Comparison of ENCODE assay signal across 28 mouse cellular contexts in the genomic region with DNA sequence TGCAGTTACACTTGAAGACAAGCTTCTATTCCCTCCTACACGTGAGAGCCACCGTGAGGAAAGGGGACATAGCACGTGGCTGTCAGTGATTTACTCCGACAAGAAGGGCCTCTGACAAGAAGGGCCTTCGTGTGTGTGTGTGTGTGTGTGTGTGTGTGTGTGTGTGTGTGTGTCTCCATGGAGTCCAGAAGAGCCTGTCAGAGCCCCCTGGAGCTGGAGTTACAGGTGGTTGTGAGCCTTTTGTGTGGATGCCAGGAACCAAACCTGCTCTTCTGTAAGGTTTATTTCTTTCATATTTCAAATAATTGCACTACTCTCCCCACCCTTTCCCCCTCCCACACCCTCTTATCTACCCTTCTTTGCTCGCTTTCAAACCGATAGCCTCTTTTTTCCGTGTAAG. TPM values are rescaled to one million over a fixed set of nuclear protein-coding genes. Genes with fewer than 3 reads are reported as not detected.
A peak's percentile ranks its signal among the peaks of the same experiment; 100 is the strongest.
DNase-seq lines count a peak whose midpoint lies in the region; ATAC-seq lines count a peak whose summit lies in the region.
"Had no signal": no experiment of that assay in that cellular context is flagged by ENCODE, and none has a peak within 500 bp of the region (broad histone marks: within the 10 kb centered on the region; RNA-seq: fewer than 3 reads in every experiment).

No protein-coding gene starts in this region.

- H3K4me1 ChIP-seq in heart, embryonic 11.5 days (ENCODE audit: control insufficient read depth, insufficient read depth, low read length): no peaks in the 10 kb centered on the region
- H3K4me1 ChIP-seq in lung, embryonic 15.5 days: 0 out of 2 replicates have a peak, but pooled peaks cover 5% of the 10 kb centered on the region
- H3K4me1 ChIP-seq in midbrain, embryonic 11.5 days (ENCODE audit: control insufficient read depth, insufficient read depth, low read length): no peaks in the 10 kb centered on the region
- H3K4me1 ChIP-seq in midbrain, embryonic 15.5 days: no peaks in the 10 kb centered on the region
- H3K4me1 ChIP-seq in limb, embryonic 10.5 days: no peaks in the 10 kb centered on the region
- H3K4me1 ChIP-seq: embryonic facial prominence, embryonic 12.5 days; embryonic facial prominence, embryonic 15.5 days; hindbrain, embryonic 12.5 days; hindbrain, embryonic 15.5 days had no signal

- H3K27me3 ChIP-seq in heart, embryonic 11.5 days (ENCODE audit: control insufficient read depth, insufficient read depth, low read length): no peaks in the 10 kb centered on the region
- no peaks in the 10 kb centered on the region for H3K27me3 ChIP-seq in lung, embryonic 15.5 days
- H3K27me3 ChIP-seq in midbrain, embryonic 11.5 days (ENCODE audit: control insufficient read depth, insufficient read depth, low read length): no peaks in the 10 kb centered on the region
- no peaks in the 10 kb centered on the region for H3K27me3 ChIP-seq in midbrain, embryonic 15.5 days (replicated peaks)
- H3K27me3 ChIP-seq in limb, embryonic 10.5 days (ENCODE audit: low read depth, poor library complexity, severe bottlenecking): no peaks in the 10 kb centered on the region
- H3K27me3 ChIP-seq: CH12.LX; embryonic facial prominence, embryonic 12.5 days; embryonic facial prominence, embryonic 15.5 days; heart, embryonic 13.5 days; hindbrain, embryonic 12.5 days; hindbrain, embryonic 15.5 days; Patski had no signal

- H3K9me3 ChIP-seq in heart, embryonic 11.5 days (replicated peaks; ENCODE audit: control insufficient read depth, low read length): no peaks in the 10 kb centered on the region
- H3K9me3 ChIP-seq in lung, embryonic 15.5 days: no peaks in the 10 kb centered on the region
- H3K9me3 ChIP-seq in midbrain, embryonic 11.5 days (ENCODE audit: control insufficient read depth, low read length): no peaks in the 10 kb centered on the region
- H3K9me3 ChIP-seq in midbrain, embryonic 15.5 days: no peaks in the 10 kb centered on the region
- no peaks in the 10 kb centered on the region for H3K9me3 ChIP-seq in limb, embryonic 10.5 days (replicated peaks)
- H3K9me3 ChIP-seq: embryonic facial prominence, embryonic 12.5 days; embryonic facial prominence, embryonic 15.5 days; heart, embryonic 13.5 days; hindbrain, embryonic 12.5 days; hindbrain, embryonic 15.5 days had no signal

- no peak overlapping the region for H3K4me2 ChIP-seq in heart, embryonic 11.5 days
- no peak overlapping the region for H3K4me2 ChIP-seq in lung, embryonic 15.5 days
- H3K4me2 ChIP-seq in midbrain, embryonic 11.5 days: no peak overlapping the region
- H3K4me2 ChIP-seq in midbrain, embryonic 15.5 days: no peak overlapping the region
- H3K4me2 ChIP-seq: embryonic facial prominence, embryonic 12.5 days; embryonic facial prominence, embryonic 15.5 days; heart, embryonic 13.5 days; hindbrain, embryonic 12.5 days; hindbrain, embryonic 15.5 days had no signal

- H3K9ac ChIP-seq in heart, embryonic 11.5 days (ENCODE audit: low read depth, low read length): no peak overlapping the region
- no peak overlapping the region for H3K9ac ChIP-seq in lung, embryonic 15.5 days
- H3K9ac ChIP-seq in midbrain, embryonic 11.5 days (ENCODE audit: low read length): no peak overlapping the region
- H3K9ac ChIP-seq in midbrain, embryonic 15.5 days: no peak overlapping the region
- H3K9ac ChIP-seq: embryonic facial prominence, embryonic 12.5 days; embryonic facial prominence, embryonic 15.5 days; forebrain, postnatal 0 days; heart, embryonic 13.5 days; hindbrain, embryonic 12.5 days; hindbrain, embryonic 15.5 days had no signal

- H3K27ac ChIP-seq in heart, embryonic 11.5 days (ENCODE audit: low read depth, low read length): 0 out of 2 replicates have a peak overlapping the region, but pooled peaks have one; percentile 1
- peak overlapping the region; percentile 54 for H3K27ac ChIP-seq in lung, embryonic 15.5 days
- H3K27ac ChIP-seq in midbrain, embryonic 11.5 days (ENCODE audit: low read depth, low read length): no peak overlapping the region
- H3K27ac ChIP-seq in midbrain, embryonic 15.5 days: no peak overlapping the region
- H3K27ac ChIP-seq in limb, embryonic 10.5 days: no peak overlapping the region
- H3K27ac ChIP-seq: embryonic facial prominence, embryonic 12.5 days; embryonic facial prominence, embryonic 15.5 days; gastrocnemius, adult 2 months; heart, embryonic 13.5 days; hindbrain, embryonic 12.5 days; hindbrain, embryonic 15.5 days had no signal

- H3K36me3 ChIP-seq in heart, embryonic 11.5 days (ENCODE audit: control insufficient read depth, insufficient read depth, low read length): peaks cover 20% of the 10 kb centered on the region
- peaks cover 29% of the 10 kb centered on the region for H3K36me3 ChIP-seq in lung, embryonic 15.5 days
- H3K36me3 ChIP-seq in midbrain, embryonic 11.5 days (ENCODE audit: control insufficient read depth, insufficient read depth, low read length): peaks cover 10% of the 10 kb centered on the region
- peaks cover 4% of the 10 kb centered on the region; the same call in 1 of the 2 replicates for H3K36me3 ChIP-seq in midbrain, embryonic 15.5 days (replicated peaks)
- H3K36me3 ChIP-seq in limb, embryonic 10.5 days: peaks cover 87% of the 10 kb centered on the region
- H3K36me3 ChIP-seq: G1E had no signal

- DNase-seq in heart, adult 9 months (ENCODE audit: low spot score in 2 of 2): no peak
- no peak for DNase-seq in lung, adult 18-20 months
- peak; percentile 45 for DNase-seq in midbrain, embryonic 11.5 days (ENCODE audit: low spot score, missing footprints)
- peak; percentile 21 for DNase-seq in limb, embryonic 10.5 days (ENCODE audit: low spot score)
- DNase-seq: adrenal gland, postnatal 10 days; adrenal gland, postnatal 36 days; B cell, adult 2 months; cerebellum, adult 18-20 months; cerebellum, adult 9-10 months; cerebellum, postnatal 14 days; forebrain, postnatal 0 days; gastrocnemius, adult 2 months; gastrocnemius, postnatal 14 days; heart, adult 18-20 months; heart, postnatal 14 days had no signal

- H3K4me3 ChIP-seq in heart, embryonic 11.5 days (ENCODE audit: low read depth, low read length): no peak overlapping the region
- H3K4me3 ChIP-seq in lung, embryonic 15.5 days: no peak overlapping the region
- H3K4me3 ChIP-seq in midbrain, embryonic 11.5 days (ENCODE audit: low read depth, low read length): no peak overlapping the region
- no peak overlapping the region for H3K4me3 ChIP-seq in midbrain, embryonic 15.5 days
- H3K4me3 ChIP-seq in limb, embryonic 10.5 days: no peak overlapping the region
- H3K4me3 ChIP-seq: embryonic facial prominence, embryonic 12.5 days; embryonic facial prominence, embryonic 15.5 days; gastrocnemius, adult 2 months; heart, embryonic 13.5 days; hindbrain, embryonic 12.5 days; hindbrain, embryonic 15.5 days had no signal

- ATAC-seq in heart, embryonic 11.5 days (replicated peaks; ENCODE audit: insufficient number of reproducible peaks, low FRiP score, low TSS enrichment): no peak
- ATAC-seq in lung, embryonic 15.5 days (ENCODE audit: borderline replicate concordance, extremely low read depth, low FRiP score, low TSS enrichment): no peak
- no peak for ATAC-seq in midbrain, embryonic 11.5 days (ENCODE audit: low FRiP score)
- no peak for ATAC-seq in midbrain, embryonic 15.5 days (replicated peaks)
- ATAC-seq: forebrain, embryonic 14.5 days; forebrain, postnatal 0 days; Patski had no signal

- WGBS in heart, embryonic 11.5 days (ENCODE audit: insufficient replicate concordance): 56% methylated on average over 8 of the region's 8 CpGs
- WGBS in lung, embryonic 15.5 days: 53% methylated on average over 8 of the region's 8 CpGs
- WGBS in midbrain, embryonic 11.5 days: 90% methylated on average over 8 of the region's 8 CpGs
- WGBS in midbrain, embryonic 15.5 days: 92% methylated on average over 8 of the region's 8 CpGs
- 89% methylated on average over 8 of the region's 8 CpGs for WGBS in limb, embryonic 10.5 days

RNA-seq across cellular contexts. Expression of a gene that starts 25.6 kb away (rescaled TPM):
- polyA plus RNA-seq in heart, embryonic 11.5 days (2014; fragmentation: Nextera tagmentation; extraction: Ambion mirVana): 43.5 and 45.2 TPM in 2 replicates
- polyA plus RNA-seq in lung, embryonic 15.5 days (2015; fragmentation: Nextera tagmentation; extraction: Ambion mirVana): 37.8 and 38.9 TPM in 2 replicates
- polyA plus RNA-seq in midbrain, embryonic 11.5 days (2014; fragmentation: Nextera tagmentation; extraction: Ambion mirVana): 58.8 and 65.6 TPM in 2 replicates
- 33.0 and 35.4 TPM in 2 replicates for polyA plus RNA-seq in midbrain, embryonic 15.5 days (2015; fragmentation: Nextera tagmentation; extraction: Ambion mirVana)
- polyA plus RNA-seq in limb, embryonic 10.5 days (2016; fragmentation: Nextera tagmentation; extraction: Ambion mirVana): 60.5 and 64.1 TPM in 2 replicates
- polyA plus RNA-seq: G1E had no signal

RNA-seq across cellular contexts. Expression of a gene that starts 58.4 kb away (rescaled TPM):
- polyA plus RNA-seq in heart, embryonic 11.5 days (2014; fragmentation: Nextera tagmentation; extraction: Ambion mirVana): 0.96 and 1.7 TPM in 2 replicates
- 1.7 and 1.9 TPM in 2 replicates for polyA plus RNA-seq in lung, embryonic 15.5 days (2015; fragmentation: Nextera tagmentation; extraction: Ambion mirVana)
- polyA plus RNA-seq in midbrain, embryonic 11.5 days (2014; fragmentation: Nextera tagmentation; extraction: Ambion mirVana): 0.46 and 0.50 TPM in 2 replicates
- polyA plus RNA-seq in midbrain, embryonic 15.5 days (2015; fragmentation: Nextera tagmentation; extraction: Ambion mirVana): 2.0 and 2.1 TPM in 2 replicates
- polyA plus RNA-seq in limb, embryonic 10.5 days (2016; fragmentation: Nextera tagmentation; extraction: Ambion mirVana): 1.4 and 2.1 TPM in 2 replicates
- polyA plus RNA-seq: frontal cortex, adult 2 months; G1E had no signal

Comparison
In these comparisons a context has a peak if more than half of its experiments do, and no peak if none do; other contexts are left out.
1. H3K27ac ChIP-seq: peak in heart, embryonic 11.5 days (single experiment) and lung, embryonic 15.5 days (single experiment); none in midbrain, embryonic 11.5 days (single experiment), midbrain, embryonic 15.5 days (single experiment) and limb, embryonic 10.5 days (single experiment).
2. DNase-seq: peak in midbrain, embryonic 11.5 days (single experiment) and limb, embryonic 10.5 days (single experiment); none in heart, adult 9 months (0 of 2) and lung, adult 18-20 months (0 of 2).